Mouse (Mus musculus) limb, embryonic 15.5 days (tissue): ENCODE measurements around the gene Pkp4. TPM values are rescaled to one million over a fixed set of nuclear protein-coding genes. Genes with fewer than 3 reads are reported as not detected.

Source experiments
- ATAC-seq: fragments of 200-750 bp; cut with Nextera tagmentation; 2 replicates; pipeline ENCODE4 v1.8.0; 2017; ENCODE audit warnings: low read depth, moderate TSS enrichment; ENCODE audit not compliant: insufficient number of reproducible peaks, low FRiP score, low TSS enrichment
- H3K27ac ChIP-seq: fragments of 300-500 bp; sonication (generic); 2 replicates; pipeline ENCODE4 v1.5.1; 2015; ENCODE audit warnings: moderate library complexity, mild to moderate bottlenecking, inconsistent platforms
- H3K27me3 ChIP-seq: fragments of 300-500 bp; sonication (generic); 2 replicates; pipeline ENCODE4 v1.6.1; 2015; ENCODE audit warnings: inconsistent platforms
- H3K36me3 ChIP-seq: fragments of 300-500 bp; sonication (generic); 2 replicates; pipeline ENCODE4 v1.6.1; 2015; ENCODE audit warnings: inconsistent platforms
- H3K4me1 ChIP-seq: fragments of 300-500 bp; sonication (generic); 2 replicates; pipeline ENCODE4 v1.6.1; 2015; ENCODE audit warnings: inconsistent platforms
- H3K4me2 ChIP-seq: fragments of 300-500 bp; sonication (generic); 2 replicates; pipeline ENCODE4 v1.6.1; 2015; ENCODE audit warnings: mild to moderate bottlenecking, inconsistent platforms
- H3K4me3 ChIP-seq: fragments of 300-500 bp; sonication (generic); 2 replicates; pipeline ENCODE4 v1.5.1; 2015; ENCODE audit warnings: mild to moderate bottlenecking, inconsistent platforms
- H3K9ac ChIP-seq: fragments of 300-500 bp; sonication (generic); 2 replicates; pipeline ENCODE4 v1.6.1; 2015; ENCODE audit warnings: inconsistent platforms
- H3K9me3 ChIP-seq: fragments of 300-500 bp; sonication (generic); 2 replicates; pipeline ENCODE4 v1.6.1; 2016; ENCODE audit warnings: inconsistent platforms
- WGBS: fragments of 180-500 bp; shearing (Covaris S2); methylation state at CpG from one replicate; pipeline ENCODE4 v1.1.7; 2015; 5-methylcytosine and 5-hydroxymethylcytosine counted together
- polyA plus RNA-seq: library from polyadenylated mRNA; unstranded; fragments of >200 nt; fragmentation: Nextera tagmentation; extraction: Ambion mirVana; gene quantifications from 2 replicates; pipeline ENCODE4 v1.2.1, GENCODE M21; 2015

The Pkp4 gene
- polyA plus RNA-seq, 1 experiment from 2014 or later, result 23.4 TPM

DNA sequence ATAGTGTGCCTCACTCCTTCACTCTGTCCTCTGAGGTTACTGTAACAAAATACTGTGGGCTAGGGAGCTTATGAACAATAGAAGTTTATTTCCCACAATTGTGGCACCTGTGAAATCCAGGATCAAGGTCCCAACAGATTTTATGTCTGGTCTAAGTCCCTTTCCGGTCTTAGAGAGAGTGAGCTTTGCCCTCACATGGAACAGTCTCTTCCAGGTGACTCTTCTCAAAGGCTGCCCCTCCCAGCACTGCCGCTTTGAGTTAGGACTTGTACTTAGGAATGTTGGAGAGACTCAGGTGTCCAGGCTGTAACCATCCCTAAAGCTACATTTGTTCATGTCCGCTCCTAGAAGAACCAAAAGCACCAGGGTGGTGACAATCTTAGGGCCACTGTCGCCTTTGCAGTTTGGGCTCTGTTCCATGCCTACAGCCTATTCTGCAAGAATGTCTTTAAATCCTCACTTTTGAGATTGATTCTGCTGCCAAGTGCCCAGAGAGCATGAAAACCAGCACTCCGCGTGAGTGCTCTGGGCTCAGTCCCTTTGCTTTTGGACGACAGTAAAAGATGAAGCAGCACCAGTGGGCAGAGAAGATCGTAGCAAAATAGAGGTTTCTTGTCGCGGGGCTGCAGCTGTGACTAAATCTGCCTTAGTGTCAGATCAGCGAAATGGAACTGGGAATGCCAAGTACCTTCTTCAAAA, 184.6 kb downstream of the Pkp4 start:
- no peaks in the 10 kb centered on the region for H3K27me3 ChIP-seq
- H3K4me1 ChIP-seq, result no peaks in the 10 kb centered on the region
- no peak overlapping the region for H3K9ac ChIP-seq
- H3K9me3 ChIP-seq, result no peaks in the 10 kb centered on the region
- H3K4me3 ChIP-seq, result no peak overlapping the region
- H3K4me2 ChIP-seq, result no peak overlapping the region
- peaks cover 51% of the 10 kb centered on the region for H3K36me3 ChIP-seq
- WGBS, result 93% methylated on average over 11 of the region's 11 CpGs
- no peak for ATAC-seq
- no peak overlapping the region for H3K27ac ChIP-seq

DNA sequence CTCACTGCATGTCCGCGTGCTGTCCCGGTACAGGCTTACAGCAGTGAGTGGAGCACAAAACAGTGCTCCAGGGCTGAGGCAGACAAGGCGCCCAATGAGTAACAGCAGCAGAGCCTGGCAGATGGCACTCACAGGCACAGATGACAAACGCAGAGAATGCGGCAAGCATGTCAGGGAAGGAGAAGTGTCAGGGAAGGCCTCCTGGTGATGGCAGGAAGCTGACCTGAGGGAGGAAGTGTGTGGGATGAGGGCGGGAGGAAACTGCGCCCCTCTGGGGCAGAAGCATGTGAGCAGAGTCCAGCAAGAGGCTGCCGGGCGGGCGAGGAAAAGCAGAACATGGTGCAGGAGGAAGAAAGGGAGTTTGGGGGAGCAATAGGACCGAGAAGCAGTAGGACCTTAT, 185.8 kb downstream of the Pkp4 start:
- H3K4me1 ChIP-seq, result no peaks in the 10 kb centered on the region
- peaks cover 46% of the 10 kb centered on the region for H3K36me3 ChIP-seq
- H3K27me3 ChIP-seq, result no peaks in the 10 kb centered on the region
- H3K9ac ChIP-seq, result no peak overlapping the region
- no peak overlapping the region for H3K4me2 ChIP-seq
- H3K9me3 ChIP-seq, result no peaks in the 10 kb centered on the region
- ATAC-seq, result no peak
- H3K27ac ChIP-seq, result no peak overlapping the region
- no peak overlapping the region for H3K4me3 ChIP-seq
- WGBS, result 78% methylated on average over 12 of the region's 12 CpGs

DNA sequence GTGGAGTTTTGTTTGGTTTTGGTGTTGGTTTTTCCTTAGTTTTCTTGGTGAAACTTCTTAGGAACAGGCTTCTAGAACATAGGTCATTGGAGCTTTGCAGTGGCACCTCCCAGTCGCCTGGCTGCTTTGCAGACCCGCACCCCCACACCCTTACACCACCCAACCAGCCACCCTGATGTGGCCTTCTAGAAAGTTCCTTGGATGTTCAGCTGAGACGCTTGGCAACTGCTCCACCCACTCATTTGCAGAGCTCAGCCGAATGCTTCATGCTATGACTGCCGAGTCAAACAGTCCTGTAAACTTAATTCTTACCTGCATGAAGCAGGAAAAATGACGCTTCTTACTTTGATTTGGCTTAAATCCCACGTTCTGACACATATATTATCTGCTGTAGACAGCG, 187.9 kb downstream of the Pkp4 start:
- H3K27me3 ChIP-seq, result no peaks in the 10 kb centered on the region
- no peak overlapping the region for H3K27ac ChIP-seq
- H3K4me2 ChIP-seq, result no peak overlapping the region
- ATAC-seq, result no peak
- no peaks in the 10 kb centered on the region for H3K9me3 ChIP-seq
- no peak overlapping the region for H3K9ac ChIP-seq
- peaks cover 30% of the 10 kb centered on the region for H3K36me3 ChIP-seq
- WGBS, result 72% methylated on average over 8 of the region's 8 CpGs
- no peak overlapping the region for H3K4me3 ChIP-seq
- H3K4me1 ChIP-seq, result no peaks in the 10 kb centered on the region; the same call in 1 of the 2 replicates

DNA sequence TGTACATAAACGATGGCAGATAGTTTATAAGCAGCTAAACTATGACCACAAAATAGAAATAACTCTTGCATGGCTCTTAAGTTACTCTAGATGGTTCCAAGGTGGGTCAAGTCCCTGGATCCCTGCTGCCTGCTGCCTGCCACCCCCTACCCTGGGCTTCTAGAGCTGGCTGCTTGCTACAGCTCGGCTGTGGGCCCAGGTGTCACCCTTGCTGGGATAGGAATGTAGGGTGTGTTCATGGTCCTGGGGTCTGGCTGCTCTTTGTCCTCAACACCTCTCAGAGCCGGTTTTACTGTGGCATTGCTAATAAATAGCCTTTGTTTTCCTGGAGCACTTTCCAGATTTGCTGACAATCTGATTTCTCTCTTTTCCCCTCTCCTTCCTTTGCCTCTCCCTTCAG, 189.4 kb downstream of the Pkp4 start:
- Histone ChIP-seq H3K27ac (no peak overlapping the region), H3K9ac (no peak overlapping the region), H3K9me3 (no peaks in the 10 kb centered on the region), H3K4me2 (no peak overlapping the region), H3K4me3 (no peak overlapping the region), H3K4me1 (no peaks in the 10 kb centered on the region; the same call in 1 of the 2 replicates), H3K36me3 (peaks cover 34% of the 10 kb centered on the region), H3K27me3 (no peaks in the 10 kb centered on the region)
- WGBS, result 37% methylated on average over 3 of the region's 3 CpGs
- no peak for ATAC-seq

DNA sequence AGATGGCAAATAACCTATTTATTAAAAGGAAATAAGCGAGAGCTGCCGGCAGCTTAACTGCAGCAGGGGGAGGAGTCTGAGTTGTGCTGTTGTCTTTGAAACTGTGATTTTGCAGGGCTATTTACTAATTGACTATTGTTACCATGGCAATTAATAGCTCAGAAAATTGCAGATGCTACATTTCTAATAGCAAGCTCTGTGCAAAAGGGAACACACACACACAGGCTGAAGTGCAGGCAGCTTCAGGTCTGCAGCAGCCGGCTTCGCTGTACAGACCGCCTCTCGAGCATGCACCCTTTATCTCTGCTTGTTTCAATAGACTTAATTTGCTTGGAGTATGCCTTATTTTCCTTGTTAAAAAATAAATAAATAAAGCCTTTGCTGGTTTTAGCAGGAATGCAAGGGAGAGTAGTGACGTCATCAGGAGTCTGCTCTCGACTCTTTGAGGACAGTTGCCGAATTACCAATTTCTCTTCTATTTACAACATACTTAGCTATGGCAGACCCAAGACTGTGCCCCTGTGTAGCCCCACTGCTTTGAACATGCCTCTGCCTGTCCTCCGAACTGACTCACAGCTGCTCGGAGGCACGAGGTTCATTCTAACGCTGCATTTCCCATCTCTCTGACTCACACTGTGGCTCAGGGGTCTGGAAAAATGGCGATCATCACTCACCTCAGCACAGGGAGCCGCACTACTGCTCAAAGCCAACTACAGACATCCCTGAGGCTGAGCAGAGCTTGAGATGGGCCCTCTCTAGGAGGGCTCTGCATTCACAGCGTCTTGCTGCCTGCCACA, 190.9 kb downstream of the Pkp4 start:
- no peaks in the 10 kb centered on the region for H3K9me3 ChIP-seq
- peaks cover 37% of the 10 kb centered on the region for H3K36me3 ChIP-seq
- H3K4me2 ChIP-seq, result no peak overlapping the region
- WGBS, result 62% methylated on average over 16 of the region's 16 CpGs
- H3K27ac ChIP-seq, result no peak overlapping the region
- no peaks in the 10 kb centered on the region for H3K27me3 ChIP-seq
- no peak overlapping the region for H3K4me3 ChIP-seq
- ATAC-seq, result no peak
- H3K9ac ChIP-seq, result no peak overlapping the region
- no peaks in the 10 kb centered on the region; the same call in 1 of the 2 replicates for H3K4me1 ChIP-seq

DNA sequence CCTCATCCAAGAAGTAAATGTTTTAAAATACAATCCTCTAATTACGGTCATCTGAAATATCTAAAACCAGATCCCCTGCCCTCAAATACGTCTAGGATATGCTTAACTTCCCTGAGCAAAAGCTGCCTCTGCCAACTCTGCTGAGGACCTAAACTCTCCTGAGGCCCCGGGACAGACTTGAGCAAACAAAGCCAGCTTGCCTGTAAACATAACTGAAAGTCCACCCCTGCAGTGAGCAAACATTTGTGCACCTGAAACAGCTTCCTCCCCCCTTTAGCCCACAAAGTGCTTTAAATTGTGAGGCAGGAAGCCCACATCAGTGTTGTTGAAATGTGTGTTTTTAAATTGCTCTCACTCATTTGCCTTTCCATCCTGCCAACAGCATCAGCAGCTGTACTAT, 193.2 kb downstream of the Pkp4 start:
- Histone ChIP-seq H3K9ac (no peak overlapping the region), H3K27ac (no peak overlapping the region), H3K4me2 (no peak overlapping the region), H3K4me3 (no peak overlapping the region), H3K27me3 (no peaks in the 10 kb centered on the region), H3K9me3 (no peaks in the 10 kb centered on the region), H3K36me3 (peaks cover 25% of the 10 kb centered on the region), H3K4me1 (no peaks in the 10 kb centered on the region; the same call in 1 of the 2 replicates)
- WGBS, result 78% methylated on average over 3 of the region's 3 CpGs
- no peak for ATAC-seq

DNA sequence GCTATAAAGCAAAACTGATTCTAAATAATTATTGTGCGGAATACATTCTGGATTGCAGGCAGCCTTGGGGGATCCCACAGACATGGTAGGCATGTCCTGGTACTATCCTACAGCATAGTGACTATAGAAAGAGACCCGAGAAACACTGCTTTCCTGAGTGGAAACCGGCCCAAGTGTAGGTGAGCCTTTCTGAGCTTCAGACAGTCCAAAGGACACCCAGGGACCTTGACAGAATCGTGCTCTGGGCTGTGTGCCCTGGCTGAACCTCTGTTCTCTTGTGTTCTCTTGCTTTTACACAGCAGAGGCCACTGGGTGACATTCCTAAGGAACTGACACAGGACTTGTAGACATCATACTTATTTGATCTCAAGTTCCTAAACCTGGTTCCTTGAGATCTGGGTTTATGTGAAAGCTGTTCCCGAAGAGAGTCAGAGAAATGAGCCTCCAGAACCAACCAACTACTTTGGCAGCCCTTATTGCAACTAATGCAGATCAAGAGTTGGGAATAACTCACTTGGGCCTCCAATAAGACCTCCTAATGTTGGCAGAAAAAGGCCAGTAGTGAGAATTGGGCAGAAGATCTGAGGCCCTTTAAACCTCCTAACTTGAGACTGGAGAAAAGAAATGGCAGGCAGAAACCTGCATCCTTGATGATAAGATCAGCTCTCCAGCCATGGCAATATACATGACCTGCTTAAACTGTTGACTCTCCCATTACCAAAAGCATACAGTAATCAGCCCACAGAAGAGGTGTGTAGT, 195.1 kb downstream of the Pkp4 start:
- H3K36me3 ChIP-seq, result peaks cover 20% of the 10 kb centered on the region
- H3K27ac ChIP-seq, result no peak overlapping the region
- no peaks in the 10 kb centered on the region; the same call in 1 of the 2 replicates for H3K4me1 ChIP-seq
- no peak for ATAC-seq
- no peaks in the 10 kb centered on the region for H3K9me3 ChIP-seq
- 91% methylated on average over 5 of the region's 5 CpGs for WGBS
- no peak overlapping the region for H3K4me2 ChIP-seq
- no peak overlapping the region for H3K4me3 ChIP-seq
- no peaks in the 10 kb centered on the region for H3K27me3 ChIP-seq
- H3K9ac ChIP-seq, result no peak overlapping the region

DNA sequence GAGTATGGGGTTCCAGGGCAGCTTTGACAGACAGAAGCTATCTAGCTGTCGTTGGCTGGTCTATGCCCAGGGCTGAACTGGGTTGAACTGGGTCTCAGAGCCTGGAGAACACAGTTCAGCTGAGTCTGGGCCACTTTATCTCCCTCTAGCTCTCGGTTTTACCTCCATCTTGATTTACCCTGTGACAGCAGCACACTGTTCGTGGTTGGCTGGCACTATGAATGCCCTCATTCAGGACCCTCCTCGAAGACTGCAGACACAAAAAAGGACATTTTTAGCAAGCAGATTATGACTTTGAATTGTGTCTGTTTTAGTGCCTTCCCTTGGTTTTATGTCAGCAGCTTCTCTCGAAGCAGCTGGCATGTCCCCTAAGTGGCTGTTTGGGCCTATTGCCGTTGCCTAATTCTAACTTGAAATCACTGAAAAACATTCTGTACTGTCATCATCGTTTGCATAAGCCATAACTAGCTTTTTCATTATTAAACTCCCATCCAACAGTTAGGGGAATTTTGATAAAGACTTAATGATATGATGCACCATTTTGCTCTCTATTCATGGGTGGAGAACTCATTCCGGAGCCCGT, 199.2 kb downstream of the Pkp4 start:
- no peak overlapping the region for H3K9ac ChIP-seq
- ATAC-seq, result no peak
- 81% methylated on average over 9 of the region's 9 CpGs for WGBS

DNA sequence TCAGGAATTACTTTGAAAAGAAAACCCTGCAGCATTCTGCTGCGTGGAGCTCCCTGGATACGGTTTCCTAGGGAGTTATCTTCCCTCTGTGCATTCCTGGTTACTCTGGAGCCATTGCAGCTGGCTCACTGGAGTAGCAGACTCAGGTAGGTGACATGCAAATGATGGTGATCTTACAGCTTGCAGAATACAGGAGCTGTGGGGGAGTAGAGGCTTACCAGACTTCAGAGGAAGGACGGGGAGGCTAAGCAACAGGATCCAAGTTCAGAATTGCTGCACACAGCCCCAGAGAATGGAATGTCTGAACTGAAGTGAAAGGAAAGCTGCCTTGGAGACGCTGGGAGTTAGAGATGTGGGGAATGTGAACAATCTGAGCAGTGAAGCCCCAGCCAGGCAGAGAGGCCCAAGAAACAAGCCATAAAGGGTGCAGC, 200.7 kb downstream of the Pkp4 start:
- H3K4me3 ChIP-seq, result no peak overlapping the region
- no peaks in the 10 kb centered on the region for H3K9me3 ChIP-seq
- H3K36me3 ChIP-seq, result no peaks in the 10 kb centered on the region
- no peak overlapping the region; the same call in 1 of the 2 replicates for H3K27ac ChIP-seq
- H3K4me1 ChIP-seq, result peaks cover 5% of the 10 kb centered on the region; the same call in 1 of the 2 replicates
- 29% methylated on average over 4 of the region's 4 CpGs for WGBS
- no peak overlapping the region for H3K4me2 ChIP-seq
- no peak overlapping the region for H3K9ac ChIP-seq
- ATAC-seq, result no peak
- H3K27me3 ChIP-seq, result no peaks in the 10 kb centered on the region

More for the DNA sequence above, 199.2 kb downstream of the Pkp4 start:
- Histone ChIP-seq H3K4me3 (no peak overlapping the region), H3K27me3 (no peaks in the 10 kb centered on the region), H3K27ac (no peak overlapping the region), H3K4me1 (peaks cover 5% of the 10 kb centered on the region; the same call in 1 of the 2 replicates), H3K36me3 (peaks cover 11% of the 10 kb centered on the region), H3K4me2 (no peak overlapping the region), H3K9me3 (no peaks in the 10 kb centered on the region)

DNA sequence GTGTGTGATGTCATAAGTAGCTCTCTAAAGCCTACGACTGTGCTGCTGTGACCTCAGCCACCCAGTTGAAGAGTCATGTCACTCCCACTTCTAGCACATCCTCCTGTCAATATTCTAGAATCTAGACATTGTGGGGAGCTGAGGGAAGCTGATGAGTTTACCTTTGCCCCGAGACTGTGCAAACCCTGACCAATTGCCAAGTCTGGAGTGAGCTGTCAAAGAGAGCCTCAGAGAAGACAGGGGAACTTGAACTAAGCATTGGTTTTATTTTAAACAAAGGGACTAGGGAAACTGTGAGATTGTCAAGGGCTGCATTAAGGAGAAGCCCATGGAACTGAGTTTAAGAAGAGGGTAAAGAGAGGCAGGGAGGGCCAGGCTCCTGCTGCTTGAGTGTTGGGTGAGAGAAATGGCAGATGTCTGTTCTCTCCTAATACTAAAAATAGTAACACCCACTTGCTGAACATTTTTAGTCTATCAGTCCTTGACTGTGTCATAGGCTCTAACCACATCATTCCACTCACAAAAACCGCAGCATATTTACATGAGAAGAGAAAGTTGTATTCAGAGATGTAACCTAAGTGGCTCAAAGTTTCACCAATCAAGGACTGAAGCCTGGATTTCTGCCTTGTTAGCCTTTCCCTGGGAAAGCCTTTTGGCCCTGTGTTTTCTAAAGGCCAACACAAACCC, 203.6 kb downstream of the Pkp4 start:
- Histone ChIP-seq H3K36me3 (no peaks in the 10 kb centered on the region), H3K4me1 (peaks cover 5% of the 10 kb centered on the region; the same call in 1 of the 2 replicates), H3K4me2 (no peak overlapping the region), H3K27me3 (no peaks in the 10 kb centered on the region), H3K9me3 (no peaks in the 10 kb centered on the region), H3K27ac (no peak overlapping the region), H3K4me3 (no peak overlapping the region), H3K9ac (no peak overlapping the region)
- ATAC-seq, result no peak
- WGBS, result 90% methylated on average over 3 of the region's 3 CpGs

DNA sequence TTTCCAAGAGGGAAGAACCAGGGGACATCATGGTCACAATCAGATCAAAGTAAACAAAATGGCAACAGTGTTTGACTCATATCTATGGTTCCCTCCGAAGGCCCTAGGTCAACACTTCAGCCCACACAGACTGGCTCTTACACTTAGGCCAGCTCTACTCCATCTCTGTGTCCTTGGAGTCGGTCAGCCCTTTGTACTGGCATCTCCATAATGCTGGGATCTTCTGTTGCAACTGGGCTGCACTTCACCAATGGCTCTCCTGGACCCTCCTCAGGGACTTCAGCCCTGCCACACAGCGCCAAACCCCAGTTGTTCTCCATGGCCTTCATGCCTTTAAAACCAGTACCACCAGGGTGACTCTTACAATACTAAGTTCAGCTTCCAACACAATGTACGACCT, 206.5 kb downstream of the Pkp4 start:
- Histone ChIP-seq H3K36me3 (no peaks in the 10 kb centered on the region), H3K4me1 (no peaks in the 10 kb centered on the region), H3K9me3 (no peaks in the 10 kb centered on the region), H3K4me2 (no peak overlapping the region), H3K27me3 (no peaks in the 10 kb centered on the region), H3K4me3 (no peak overlapping the region), H3K27ac (no peak overlapping the region), H3K9ac (no peak overlapping the region)
- ATAC-seq, result no peak
- 89% methylated on average over 4 of the region's 4 CpGs for WGBS
